Mouse (Mus musculus) kidney, adult 2 months (tissue): ENCODE measurements around the gene Ube2g1.

ENCODE experiments used
- CTCF ChIP-seq: fragments of 200-500 bp; conservative IDR thresholded peaks from 2 replicates; pipeline ENCODE4 v1.5.1; 2011; ENCODE audit warnings: low read depth, mild to moderate bottlenecking, control low read depth, low read length, moderate library complexity, mixed read lengths; ENCODE audit not compliant: insufficient read depth, insufficient read length
- POLR2A ChIP-seq: fragments of 200-500 bp; IDR thresholded peaks from one replicate; pipeline ENCODE4 v1.6.1; 2011; ENCODE audit warnings: low read depth, low read length, control low read depth

GRCm38 (mm10) chr11:72670634-72671033 lies 63.6 kb downstream of the Ube2g1 start:
- TF ChIP-seq POLR2A (no peak), CTCF (no peak)
